Mouse (Mus musculus): ENCODE measurements around the gene Snrnp70. TPM values are rescaled to one million over a fixed set of nuclear protein-coding genes. Genes with fewer than 3 reads are reported as not detected.

Snrnp70 gene
- polyA plus RNA-seq (2014; fragmentation: Nextera tagmentation; extraction: Ambion mirVana), result 56.5 and 61.1 TPM in 2 replicates

- peak within 1 kb of the TSS; percentile 97 for H3K4me2 ChIP-seq (ENCODE audit: low read depth, low read length)
- H3K9me3 ChIP-seq (ENCODE audit: control insufficient read depth, low read length), result no peaks in the 10 kb centered on the region
- DNase-seq (ENCODE audit: low spot score), result peak; percentile 100
- H3K4me1 ChIP-seq (ENCODE audit: control insufficient read depth, insufficient read depth, low read length), result peaks cover 10% of the 10 kb centered on the region
- under 1% methylated on average over 60 of the region's 60 CpGs for WGBS
- peak; percentile 97 for ATAC-seq (ENCODE audit: low read depth)
- H3K4me3 ChIP-seq (ENCODE audit: low read depth, low read length), result peak within 1 kb of the TSS; percentile 79
- peak within 1 kb of the TSS; percentile 99 for H3K27ac ChIP-seq (replicated peaks; ENCODE audit: low read depth, low read length)
- H3K36me3 ChIP-seq (ENCODE audit: control insufficient read depth, insufficient read depth, low read length), result peaks cover 23% of the 10 kb centered on the region
- peak within 1 kb of the TSS; percentile 95 for H3K9ac ChIP-seq (ENCODE audit: low read depth, low read length)
- no peaks in the 10 kb centered on the region for H3K27me3 ChIP-seq (replicated peaks; ENCODE audit: control insufficient read depth, insufficient read depth, low read length)
These were observed at the start of gene Snrnp70 for GRCm38 (mm10) chr7:45395578-45396336. Gene Snrnp70, minus strand, starts transcription at chr7:45395742.

- 88% methylated on average over 22 of the region's 22 CpGs for WGBS
- H3K4me1 ChIP-seq (ENCODE audit: control insufficient read depth, insufficient read depth, low read length), result no peaks in the 10 kb centered on the region
These were observed 48.2 kb upstream of the Snrnp70 start for GRCm38 (mm10) chr7:45443526-45444420.

GRCm38 (mm10) chr7:45437521-45438276 is 42.2 kb upstream of the Snrnp70 start, which contains the start of gene Ruvbl2:
Gene Ruvbl2, minus strand, starts transcription at chr7:45438096.
- peak; percentile 87 for DNase-seq (ENCODE audit: low spot score)
- peaks cover 29% of the 10 kb centered on the region; the same call in 1 of the 2 replicates for H3K36me3 ChIP-seq (ENCODE audit: control insufficient read depth, insufficient read depth, low read length)
- no peak within 1 kb of the TSS for H3K27ac ChIP-seq (replicated peaks; ENCODE audit: low read depth, low read length)
- H3K4me2 ChIP-seq (ENCODE audit: low read depth, low read length), result peak within 1 kb of the TSS; percentile 39
- peaks cover 31% of the 10 kb centered on the region for H3K4me1 ChIP-seq (ENCODE audit: control insufficient read depth, insufficient read depth, low read length)
- ATAC-seq (ENCODE audit: low read depth), result peak; percentile 34; the same call in 1 of the 2 replicates
- WGBS, result 7% methylated on average over 16 of the region's 19 CpGs
- H3K4me3 ChIP-seq (ENCODE audit: low read depth, low read length), result no peak within 1 kb of the TSS
- no peaks in the 10 kb centered on the region for H3K27me3 ChIP-seq (replicated peaks; ENCODE audit: control insufficient read depth, insufficient read depth, low read length)
- H3K9me3 ChIP-seq (ENCODE audit: control insufficient read depth, low read length), result no peaks in the 10 kb centered on the region
- peak within 1 kb of the TSS; percentile 48; the same call in 1 of the 2 replicates for H3K9ac ChIP-seq (ENCODE audit: low read depth, low read length)

More at GRCm38 (mm10) chr7:45443526-45444420, 48.2 kb upstream of the Snrnp70 start:
- H3K27ac ChIP-seq (replicated peaks; ENCODE audit: low read depth, low read length), result no peak overlapping the region
- no peak overlapping the region for H3K9ac ChIP-seq (ENCODE audit: low read depth, low read length)
- peaks cover 63% of the 10 kb centered on the region for H3K36me3 ChIP-seq (ENCODE audit: control insufficient read depth, insufficient read depth, low read length)
- H3K4me2 ChIP-seq (ENCODE audit: low read depth, low read length), result no peak overlapping the region
- no peaks in the 10 kb centered on the region for H3K27me3 ChIP-seq (replicated peaks; ENCODE audit: control insufficient read depth, insufficient read depth, low read length)
- no peaks in the 10 kb centered on the region for H3K9me3 ChIP-seq (ENCODE audit: control insufficient read depth, low read length)
- no peak for ATAC-seq (ENCODE audit: low read depth)
- no peak for DNase-seq (ENCODE audit: low spot score)
- H3K4me3 ChIP-seq (ENCODE audit: low read depth, low read length), result no peak overlapping the region

DNA sequence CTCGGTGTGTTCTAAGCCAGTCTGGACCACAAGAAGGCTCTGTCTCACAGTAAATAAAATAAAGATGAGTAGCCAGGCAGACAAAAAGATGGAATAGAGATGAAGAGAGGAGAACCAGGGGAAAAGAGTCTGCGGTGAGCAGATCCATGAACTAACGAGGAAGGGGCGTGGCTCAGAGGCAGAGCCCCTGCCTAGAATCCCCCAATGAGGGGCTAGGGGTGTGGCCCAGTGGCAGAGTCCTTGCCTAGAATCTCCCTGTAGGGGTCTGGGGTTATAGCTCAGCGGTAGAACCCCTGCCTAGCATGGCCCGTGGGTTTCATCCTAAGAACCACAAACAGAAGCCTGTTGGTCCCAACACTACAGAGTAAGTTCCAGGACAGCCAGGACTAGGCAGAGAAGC is 41.5 kb upstream of the Snrnp70 start:
- H3K9me3 ChIP-seq (ENCODE audit: control insufficient read depth, low read length), result no peaks in the 10 kb centered on the region
- WGBS, result 33% methylated on average over 6 of the region's 6 CpGs
- no peak for DNase-seq (ENCODE audit: low spot score)
- H3K4me1 ChIP-seq (ENCODE audit: control insufficient read depth, insufficient read depth, low read length), result peaks cover 31% of the 10 kb centered on the region
- H3K36me3 ChIP-seq (ENCODE audit: control insufficient read depth, insufficient read depth, low read length), result peaks cover 27% of the 10 kb centered on the region
- peak overlapping the region; percentile 39 for H3K4me2 ChIP-seq (ENCODE audit: low read depth, low read length)
- no peak overlapping the region for H3K9ac ChIP-seq (ENCODE audit: low read depth, low read length)
- H3K27me3 ChIP-seq (replicated peaks; ENCODE audit: control insufficient read depth, insufficient read depth, low read length), result no peaks in the 10 kb centered on the region
- no peak overlapping the region for H3K27ac ChIP-seq (replicated peaks; ENCODE audit: low read depth, low read length)
- H3K4me3 ChIP-seq (ENCODE audit: low read depth, low read length), result no peak overlapping the region
- ATAC-seq (ENCODE audit: low read depth), result no peak

- Histone ChIP-seq H3K36me3 (ENCODE audit: control insufficient read depth, insufficient read depth, low read length) (peaks cover 26% of the 10 kb centered on the region), H3K4me1 (ENCODE audit: control insufficient read depth, insufficient read depth, low read length) (peaks cover 31% of the 10 kb centered on the region), H3K27ac (replicated peaks; ENCODE audit: low read depth, low read length) (no peak overlapping the region), H3K9ac (ENCODE audit: low read depth, low read length) (peak overlapping the region; percentile 87; the same call in 1 of the 2 replicates), H3K4me2 (ENCODE audit: low read depth, low read length) (peak overlapping the region; percentile 81), H3K9me3 (ENCODE audit: control insufficient read depth, low read length) (no peaks in the 10 kb centered on the region), H3K27me3 (replicated peaks; ENCODE audit: control insufficient read depth, insufficient read depth, low read length) (no peaks in the 10 kb centered on the region), H3K4me3 (ENCODE audit: low read depth, low read length) (no peak overlapping the region; the same call in 1 of the 2 replicates)
- WGBS, result 85% methylated on average over 5 of the region's 5 CpGs
- ATAC-seq (ENCODE audit: low read depth), result no peak
- no peak for DNase-seq (ENCODE audit: low spot score)
These were observed 40.9 kb upstream of the Snrnp70 start for GRCm38 (mm10) chr7:45436444-45436843.

DNA sequence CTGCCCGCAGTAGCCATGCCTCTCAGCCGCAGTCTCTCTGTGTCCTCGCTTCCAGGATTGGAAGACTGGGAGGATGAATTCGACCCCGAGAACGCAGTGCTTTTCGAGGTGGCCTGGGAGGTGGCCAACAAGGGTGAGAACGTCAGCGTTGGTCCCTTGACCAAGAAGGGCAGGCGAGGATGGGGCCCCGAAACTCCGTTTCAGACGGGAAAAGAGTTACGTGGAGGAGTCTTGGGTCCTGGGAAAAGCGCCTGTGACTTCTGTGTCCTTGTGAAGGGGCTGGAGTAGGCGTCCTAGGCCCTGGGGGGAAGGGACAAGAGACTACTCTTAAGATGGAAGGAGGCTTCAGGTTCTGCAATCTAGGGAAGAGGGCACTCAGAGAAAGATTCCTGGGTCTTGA is 39.5 kb upstream of the Snrnp70 start:
- ATAC-seq (ENCODE audit: low read depth) (no peak; the same call in 1 of the 2 replicates), DNase-seq (ENCODE audit: low spot score) (no peak)
- Histone ChIP-seq H3K4me1 (ENCODE audit: control insufficient read depth, insufficient read depth, low read length) (peaks cover 31% of the 10 kb centered on the region), H3K36me3 (ENCODE audit: control insufficient read depth, insufficient read depth, low read length) (peaks cover 28% of the 10 kb centered on the region), H3K27ac (replicated peaks; ENCODE audit: low read depth, low read length) (peak overlapping the region; percentile 77), H3K4me3 (ENCODE audit: low read depth, low read length) (peak overlapping the region; percentile 67), H3K4me2 (ENCODE audit: low read depth, low read length) (peak overlapping the region; percentile 81), H3K27me3 (replicated peaks; ENCODE audit: control insufficient read depth, insufficient read depth, low read length) (no peaks in the 10 kb centered on the region), H3K9ac (ENCODE audit: low read depth, low read length) (peak overlapping the region; percentile 87), H3K9me3 (ENCODE audit: control insufficient read depth, low read length) (no peaks in the 10 kb centered on the region)
- under 1% methylated on average over 16 of the region's 16 CpGs for WGBS

GRCm38 (mm10) chr7:45434203-45435015 is 38.9 kb upstream of the Snrnp70 start, which contains the start of gene Gys1:
Gene Gys1, plus strand, starts transcription at chr7:45434844.
- H3K9ac ChIP-seq (ENCODE audit: low read depth, low read length), result peak within 1 kb of the TSS; percentile 87
- peaks cover 27% of the 10 kb centered on the region for H3K36me3 ChIP-seq (ENCODE audit: control insufficient read depth, insufficient read depth, low read length)
- no peaks in the 10 kb centered on the region for H3K9me3 ChIP-seq (ENCODE audit: control insufficient read depth, low read length)
- DNase-seq (ENCODE audit: low spot score), result peak; percentile 99
- H3K4me3 ChIP-seq (ENCODE audit: low read depth, low read length), result peak within 1 kb of the TSS; percentile 67
- ATAC-seq (ENCODE audit: low read depth), result peak; percentile 96
- H3K27ac ChIP-seq (replicated peaks; ENCODE audit: low read depth, low read length), result peak within 1 kb of the TSS; percentile 90
- H3K4me1 ChIP-seq (ENCODE audit: control insufficient read depth, insufficient read depth, low read length), result peaks cover 31% of the 10 kb centered on the region
- peak within 1 kb of the TSS; percentile 81 for H3K4me2 ChIP-seq (ENCODE audit: low read depth, low read length)
- no peaks in the 10 kb centered on the region for H3K27me3 ChIP-seq (replicated peaks; ENCODE audit: control insufficient read depth, insufficient read depth, low read length)
- under 1% methylated on average over 39 of the region's 45 CpGs for WGBS
